Mouse (Mus musculus): Measurements from ENCODE around the gene 2610044O15Rik8. TPM values are rescaled to one million over a fixed set of nuclear protein-coding genes. Genes with fewer than 3 reads are reported as not detected.
"Not testable (repeated sequence)": the region's sequence is repeated elsewhere in the genome, so short reads cannot be mapped to it uniquely, and the experiment has no call there.

Gene 2610044O15Rik8
- polyA plus RNA-seq (2016; fragmentation: Nextera tagmentation; extraction: Ambion mirVana), result 25.5 and 27.1 TPM in 2 replicates

GRCm38 (mm10) chr8:129234027-129234733 is at the start of gene 2610044O15Rik8:
Gene 2610044O15Rik8 (minus strand): TSS chr8:129234406.
- no peaks in the 10 kb centered on the region for H3K36me3 ChIP-seq (replicated peaks)
- H3K4me3 ChIP-seq (replicated peaks), result peak within 1 kb of the TSS; percentile 61
- H3K27ac ChIP-seq, result peak within 1 kb of the TSS; percentile 93
- H3K4me1 ChIP-seq, result peaks cover 13% of the 10 kb centered on the region
- H3K9me3 ChIP-seq, result no peaks in the 10 kb centered on the region
- H3K27me3 ChIP-seq, result no peaks in the 10 kb centered on the region
- peak within 1 kb of the TSS; percentile 66 for H3K4me2 ChIP-seq
- H3K9ac ChIP-seq, result peak within 1 kb of the TSS; percentile 69
- peak; percentile 99 for ATAC-seq (ENCODE audit: low FRiP score)
- WGBS, result 2% methylated on average over 18 of the region's 18 CpGs

- no peak overlapping the region for H3K4me3 ChIP-seq (replicated peaks)
- H3K36me3 ChIP-seq (replicated peaks), result peaks cover 38% of the 10 kb centered on the region
- no peak overlapping the region for H3K27ac ChIP-seq
- H3K4me1 ChIP-seq, result peaks cover 2% of the 10 kb centered on the region; the same call in 1 of the 2 replicates
- WGBS, result 96% methylated on average over 1 of the region's 1 CpGs
- no peaks in the 10 kb centered on the region for H3K27me3 ChIP-seq
- no peak overlapping the region for H3K4me2 ChIP-seq
- ATAC-seq (ENCODE audit: low FRiP score), result no peak
- H3K9ac ChIP-seq, result no peak overlapping the region
- peaks cover 17% of the 10 kb centered on the region for H3K9me3 ChIP-seq
These were observed 31.7 kb upstream of the 2610044O15Rik8 start for GRCm38 (mm10) chr8:129265918-129266317.

- Histone ChIP-seq H3K4me2 (peak overlapping the region; percentile 63), H3K36me3 (replicated peaks) (peaks cover 22% of the 10 kb centered on the region), H3K9ac (no peak overlapping the region), H3K27ac (no peak overlapping the region), H3K4me3 (replicated peaks) (peak overlapping the region; percentile 50), H3K4me1 (peaks cover 2% of the 10 kb centered on the region; the same call in 1 of the 2 replicates), H3K9me3 (peaks cover 17% of the 10 kb centered on the region), H3K27me3 (no peaks in the 10 kb centered on the region)
- WGBS, result 88% methylated on average over 2 of the region's 2 CpGs
- no peak for ATAC-seq (ENCODE audit: low FRiP score)
These were observed 30.1 kb upstream of the 2610044O15Rik8 start for GRCm38 (mm10) chr8:129264296-129264695.

- H3K4me1 ChIP-seq, H3K9me3 ChIP-seq, H3K27me3 ChIP-seq: not testable (repeated sequence)
- Histone ChIP-seq H3K27ac (0 out of 2 replicates have a peak overlapping the region, but pooled peaks have one; percentile 59), H3K36me3 (replicated peaks) (peaks cover 13% of the 10 kb centered on the region), H3K4me2 (peak overlapping the region; percentile 63), H3K4me3 (replicated peaks) (peak overlapping the region; percentile 50), H3K9ac (peak overlapping the region; percentile 49)
- under 1% methylated on average over 24 of the region's 24 CpGs for WGBS
- peak; percentile 98 for ATAC-seq (ENCODE audit: low FRiP score)
These were observed 29.2 kb upstream of the 2610044O15Rik8 start for GRCm38 (mm10) chr8:129263211-129263927.

- H3K27ac ChIP-seq, result peak overlapping the region; percentile 93; the same call in 1 of the 2 replicates
- H3K4me3 ChIP-seq (replicated peaks), result peak overlapping the region; percentile 61
- peaks cover 13% of the 10 kb centered on the region for H3K4me1 ChIP-seq
- 5% methylated on average over 9 of the region's 9 CpGs for WGBS
- peak overlapping the region; percentile 69 for H3K9ac ChIP-seq
- H3K4me2 ChIP-seq, result peak overlapping the region; percentile 66
- ATAC-seq (ENCODE audit: low FRiP score), result no peak; the same call in 1 of the 2 replicates
- no peaks in the 10 kb centered on the region for H3K36me3 ChIP-seq (replicated peaks)
- no peaks in the 10 kb centered on the region for H3K27me3 ChIP-seq
- H3K9me3 ChIP-seq, result no peaks in the 10 kb centered on the region
These were observed 561 bp downstream of the 2610044O15Rik8 start for GRCm38 (mm10) chr8:129233664-129234026.

Other genes with a start within 250 kb of the 2610044O15Rik8 start
- gene Ccdc7a, start 168.9 kb downstream of the 2610044O15Rik8 start, polyA plus RNA-seq (2016; fragmentation: Nextera tagmentation; extraction: Ambion mirVana), result not detected in 2 replicates
- not detected in 2 replicates for gene Ccdc7b, start 167.3 kb downstream of the 2610044O15Rik8 start, polyA plus RNA-seq (2016; fragmentation: Nextera tagmentation; extraction: Ambion mirVana)
- gene Gm10999, start 102.7 kb downstream of the 2610044O15Rik8 start, polyA plus RNA-seq (2016; fragmentation: Nextera tagmentation; extraction: Ambion mirVana), result not detected in 2 replicates